Mouse (Mus musculus): ENCODE measurements around the gene Syn2.

- TF ChIP-seq FOSL1 (IDR thresholded peaks at IDR 0.05; ENCODE audit: insufficient read depth, low read length, poor library complexity, severe bottlenecking) (no peak), CTCF (IDR thresholded peaks at IDR 0.05; ENCODE audit: control insufficient read depth, insufficient read depth, insufficient read length) (no peak)
These were observed 1.5 kb downstream of the Syn2 start for GRCm38 (mm10) chr6:115136156-115136555.

All from C2C12 (cell line).